Mouse (Mus musculus): ENCODE measurements around the gene Clec4a2. TPM values are rescaled to one million over a fixed set of nuclear protein-coding genes. Genes with fewer than 3 reads are reported as not detected.

The Clec4a2 gene
- polyA plus RNA-seq, 1 experiment: not detected

Other genes starting within 250 kb of the Clec4a2 start
- not detected in 2 replicates for gene Necap1, start 232.0 kb upstream of the Clec4a2 start, polyA plus RNA-seq (2012; ENCODE audit: insufficient read depth, insufficient read length, low replicate concordance, missing spikeins)
- not detected in 2 replicates for gene Clec4a1, start 184.6 kb upstream of the Clec4a2 start, polyA plus RNA-seq (2012; ENCODE audit: insufficient read depth, insufficient read length, low replicate concordance, missing spikeins)
- gene Clec4a3, start 153.9 kb upstream of the Clec4a2 start, polyA plus RNA-seq (2012; ENCODE audit: insufficient read depth, insufficient read length, low replicate concordance, missing spikeins): not detected in 2 replicates
- gene Clec4a4, start 116.1 kb upstream of the Clec4a2 start, polyA plus RNA-seq (2012; ENCODE audit: insufficient read depth, insufficient read length, low replicate concordance, missing spikeins): not detected in 2 replicates
- gene Clec4b1, start 56.5 kb upstream of the Clec4a2 start, polyA plus RNA-seq (2012; ENCODE audit: insufficient read depth, insufficient read length, low replicate concordance, missing spikeins): not detected in 2 replicates
- gene Clec4b2, start 66.5 kb downstream of the Clec4a2 start, polyA plus RNA-seq (2012; ENCODE audit: insufficient read depth, insufficient read length, low replicate concordance, missing spikeins): not detected in 2 replicates
- gene Clec4n, start 123.4 kb downstream of the Clec4a2 start, polyA plus RNA-seq (2012; ENCODE audit: insufficient read depth, insufficient read length, low replicate concordance, missing spikeins): not detected in 2 replicates
- gene Clec4d, start 155.7 kb downstream of the Clec4a2 start, polyA plus RNA-seq (2012; ENCODE audit: insufficient read depth, insufficient read length, low replicate concordance, missing spikeins): not detected in 2 replicates
- not detected in 2 replicates for gene Clec4e, start 183.4 kb downstream of the Clec4a2 start, polyA plus RNA-seq (2012; ENCODE audit: insufficient read depth, insufficient read length, low replicate concordance, missing spikeins)
- not detected in 2 replicates for gene Vmn2r19, start 201.9 kb downstream of the Clec4a2 start, polyA plus RNA-seq (2012; ENCODE audit: insufficient read depth, insufficient read length, low replicate concordance, missing spikeins)

Data from olfactory bulb, adult 2 months (tissue).